Mouse (Mus musculus) stomach, embryonic 16.5 days (tissue): ENCODE measurements around the gene Slc9a8. TPM values are rescaled to one million over a fixed set of nuclear protein-coding genes. Genes with fewer than 3 reads are reported as not detected.

Experiments
- ATAC-seq: fragments of 200-750 bp; cut with Nextera tagmentation; 2 replicates; pipeline ENCODE4 v1.8.0; 2017; ENCODE audit warnings: moderate number of reproducible peaks, moderate TSS enrichment; ENCODE audit not compliant: insufficient read depth, low FRiP score
- H3K27ac ChIP-seq: fragments of 300-500 bp; sonication (generic); 2 replicates; pipeline ENCODE4 v1.5.1; 2014; ENCODE audit warnings: low read length
- H3K27me3 ChIP-seq: fragments of 300-500 bp; sonication (generic); 2 replicates; pipeline ENCODE4 v1.6.1; 2014; ENCODE audit warnings: low read length, control low read depth, mixed read lengths; ENCODE audit not compliant: control insufficient read depth, insufficient read depth
- H3K36me3 ChIP-seq: fragments of 300-500 bp; sonication (generic); 2 replicates; pipeline ENCODE4 v1.6.1; 2014; ENCODE audit warnings: low read length; ENCODE audit not compliant: control insufficient read depth, insufficient read depth
- H3K4me1 ChIP-seq: fragments of 300-500 bp; sonication (generic); 2 replicates; pipeline ENCODE4 v1.6.1; 2014; ENCODE audit warnings: low read length, control low read depth, mixed read lengths; ENCODE audit not compliant: control insufficient read depth, insufficient read depth
- H3K4me2 ChIP-seq: fragments of 300-500 bp; sonication (generic); 2 replicates; pipeline ENCODE4 v1.6.1; 2014; ENCODE audit warnings: low read depth, low read length, mixed read lengths
- H3K4me3 ChIP-seq: fragments of 300-500 bp; sonication (generic); replicated peaks from 2 replicates; pipeline ENCODE4 v1.5.1; 2014; ENCODE audit warnings: mild to moderate bottlenecking, low read length
- H3K9ac ChIP-seq: fragments of 300-500 bp; sonication (generic); 2 replicates; pipeline ENCODE4 v1.6.1; 2014; ENCODE audit warnings: low read length
- H3K9me3 ChIP-seq: fragments of 300-500 bp; sonication (generic); replicated peaks from 2 replicates; pipeline ENCODE4 v1.6.1; 2016; ENCODE audit warnings: low read length, control low read depth; ENCODE audit not compliant: control insufficient read depth
- WGBS: fragments of 180-500 bp; shearing (Covaris S2); extraction: QIAGEN DNeasy Blood & Tissue Kit; methylation state at CpG from one replicate; pipeline ENCODE4 v1.1.7; 2014; 5-methylcytosine and 5-hydroxymethylcytosine counted together
- polyA plus RNA-seq: library from polyadenylated mRNA; unstranded; fragments of >200 nt; fragmentation: Nextera tagmentation; extraction: Ambion mirVana; gene quantifications from 2 replicates; pipeline ENCODE4 v1.2.1, GENCODE M21; 2015

Slc9a8 gene
- polyA plus RNA-seq, 1 experiment from 2014 or later = 21.5 TPM

GRCm38 (mm10) chr2:167476762-167477161 lies 55.2 kb downstream of the Slc9a8 start:
- Histone ChIP-seq H3K4me2 (no peak overlapping the region), H3K27ac (peak overlapping the region; percentile 64), H3K9me3 (no peaks in the 10 kb centered on the region), H3K36me3 (peaks cover 7% of the 10 kb centered on the region; the same call in 1 of the 2 replicates), H3K4me3 (no peak overlapping the region), H3K9ac (no peak overlapping the region), H3K27me3 (no peaks in the 10 kb centered on the region), H3K4me1 (peaks cover 16% of the 10 kb centered on the region; the same call in 1 of the 2 replicates)
- ATAC-seq = 0 out of 2 replicates have a peak, but pooled peaks have one; percentile 11
- WGBS = 61% methylated on average over 4 of the region's 4 CpGs

- Histone ChIP-seq H3K4me1 (peaks cover 16% of the 10 kb centered on the region; the same call in 1 of the 2 replicates), H3K9me3 (no peaks in the 10 kb centered on the region), H3K9ac (no peak overlapping the region), H3K27me3 (no peaks in the 10 kb centered on the region), H3K4me2 (no peak overlapping the region), H3K27ac (no peak overlapping the region), H3K36me3 (peaks cover 12% of the 10 kb centered on the region; the same call in 1 of the 2 replicates), H3K4me3 (no peak overlapping the region)
- ATAC-seq = no peak
- 48% methylated on average over 2 of the region's 2 CpGs for WGBS
Observed at GRCm38 (mm10) chr2:167478128-167478527, 56.6 kb downstream of the Slc9a8 start.

- 100% methylated on average over 1 of the region's 1 CpGs for WGBS
- no peak for ATAC-seq
- Histone ChIP-seq H3K36me3 (peaks cover 7% of the 10 kb centered on the region; the same call in 1 of the 2 replicates), H3K4me1 (peaks cover 16% of the 10 kb centered on the region; the same call in 1 of the 2 replicates), H3K4me2 (no peak overlapping the region), H3K9ac (no peak overlapping the region), H3K4me3 (no peak overlapping the region), H3K27me3 (no peaks in the 10 kb centered on the region), H3K9me3 (no peaks in the 10 kb centered on the region), H3K27ac (no peak overlapping the region)
Observed at GRCm38 (mm10) chr2:167479501-167479900, 58.0 kb downstream of the Slc9a8 start.

GRCm38 (mm10) chr2:167482681-167483080 lies 61.2 kb downstream of the Slc9a8 start:
- no peaks in the 10 kb centered on the region for H3K9me3 ChIP-seq
- H3K36me3 ChIP-seq = peaks cover 5% of the 10 kb centered on the region; the same call in 1 of the 2 replicates
- H3K27ac ChIP-seq = no peak overlapping the region
- no peak for ATAC-seq
- WGBS = 93% methylated on average over 4 of the region's 4 CpGs
- no peaks in the 10 kb centered on the region for H3K27me3 ChIP-seq
- H3K4me1 ChIP-seq = peaks cover 5% of the 10 kb centered on the region; the same call in 1 of the 2 replicates
- H3K9ac ChIP-seq = no peak overlapping the region
- H3K4me2 ChIP-seq = no peak overlapping the region
- H3K4me3 ChIP-seq = no peak overlapping the region

- no peak overlapping the region for H3K9ac ChIP-seq
- H3K4me2 ChIP-seq = no peak overlapping the region
- H3K4me1 ChIP-seq = peaks cover 5% of the 10 kb centered on the region; the same call in 1 of the 2 replicates
- no peaks in the 10 kb centered on the region for H3K27me3 ChIP-seq
- H3K9me3 ChIP-seq = no peaks in the 10 kb centered on the region
- 91% methylated on average over 27 of the region's 27 CpGs for WGBS
- H3K36me3 ChIP-seq = peaks cover 5% of the 10 kb centered on the region; the same call in 1 of the 2 replicates
- no peak overlapping the region for H3K4me3 ChIP-seq
- no peak for ATAC-seq
- H3K27ac ChIP-seq = no peak overlapping the region
Observed at GRCm38 (mm10) chr2:167483081-167483826, 61.7 kb downstream of the Slc9a8 start.

GRCm38 (mm10) chr2:167483827-167484410 lies 62.4 kb downstream of the Slc9a8 start:
- Histone ChIP-seq H3K4me3 (no peak overlapping the region), H3K36me3 (peaks cover 5% of the 10 kb centered on the region; the same call in 1 of the 2 replicates), H3K9ac (no peak overlapping the region), H3K4me2 (no peak overlapping the region), H3K27ac (no peak overlapping the region), H3K9me3 (no peaks in the 10 kb centered on the region), H3K4me1 (peaks cover 5% of the 10 kb centered on the region; the same call in 1 of the 2 replicates), H3K27me3 (no peaks in the 10 kb centered on the region)
- ATAC-seq = no peak
- WGBS = 93% methylated on average over 24 of the region's 24 CpGs

GRCm38 (mm10) chr2:167484932-167485331 lies 63.4 kb downstream of the Slc9a8 start:
- Histone ChIP-seq H3K9ac (no peak overlapping the region), H3K4me1 (peaks cover 5% of the 10 kb centered on the region; the same call in 1 of the 2 replicates), H3K4me2 (no peak overlapping the region), H3K9me3 (no peaks in the 10 kb centered on the region), H3K36me3 (peaks cover 5% of the 10 kb centered on the region; the same call in 1 of the 2 replicates), H3K27me3 (no peaks in the 10 kb centered on the region), H3K27ac (no peak overlapping the region), H3K4me3 (no peak overlapping the region)
- 86% methylated on average over 11 of the region's 11 CpGs for WGBS
- ATAC-seq = no peak

- H3K4me3 ChIP-seq = no peak overlapping the region
- peak; percentile 15; the same call in 1 of the 2 replicates for ATAC-seq
- H3K27me3 ChIP-seq = no peaks in the 10 kb centered on the region
- peaks cover 5% of the 10 kb centered on the region; the same call in 1 of the 2 replicates for H3K4me1 ChIP-seq
- peak overlapping the region; percentile 21; the same call in 1 of the 2 replicates for H3K9ac ChIP-seq
- H3K9me3 ChIP-seq = no peaks in the 10 kb centered on the region
- peaks cover 5% of the 10 kb centered on the region; the same call in 1 of the 2 replicates for H3K36me3 ChIP-seq
- WGBS = 81% methylated on average over 7 of the region's 7 CpGs
- H3K27ac ChIP-seq = no peak overlapping the region
- H3K4me2 ChIP-seq = no peak overlapping the region
Observed at GRCm38 (mm10) chr2:167485501-167486377, 64.2 kb downstream of the Slc9a8 start.
